Mouse (Mus musculus): ENCODE data around the gene Zfp341. TPM values are rescaled to one million over a fixed set of nuclear protein-coding genes. Genes with fewer than 3 reads are reported as not detected.

Zfp341 gene
- 9.1 and 10.9 TPM in 2 replicates for polyA plus RNA-seq (2012; rRNA removed)

DNA sequence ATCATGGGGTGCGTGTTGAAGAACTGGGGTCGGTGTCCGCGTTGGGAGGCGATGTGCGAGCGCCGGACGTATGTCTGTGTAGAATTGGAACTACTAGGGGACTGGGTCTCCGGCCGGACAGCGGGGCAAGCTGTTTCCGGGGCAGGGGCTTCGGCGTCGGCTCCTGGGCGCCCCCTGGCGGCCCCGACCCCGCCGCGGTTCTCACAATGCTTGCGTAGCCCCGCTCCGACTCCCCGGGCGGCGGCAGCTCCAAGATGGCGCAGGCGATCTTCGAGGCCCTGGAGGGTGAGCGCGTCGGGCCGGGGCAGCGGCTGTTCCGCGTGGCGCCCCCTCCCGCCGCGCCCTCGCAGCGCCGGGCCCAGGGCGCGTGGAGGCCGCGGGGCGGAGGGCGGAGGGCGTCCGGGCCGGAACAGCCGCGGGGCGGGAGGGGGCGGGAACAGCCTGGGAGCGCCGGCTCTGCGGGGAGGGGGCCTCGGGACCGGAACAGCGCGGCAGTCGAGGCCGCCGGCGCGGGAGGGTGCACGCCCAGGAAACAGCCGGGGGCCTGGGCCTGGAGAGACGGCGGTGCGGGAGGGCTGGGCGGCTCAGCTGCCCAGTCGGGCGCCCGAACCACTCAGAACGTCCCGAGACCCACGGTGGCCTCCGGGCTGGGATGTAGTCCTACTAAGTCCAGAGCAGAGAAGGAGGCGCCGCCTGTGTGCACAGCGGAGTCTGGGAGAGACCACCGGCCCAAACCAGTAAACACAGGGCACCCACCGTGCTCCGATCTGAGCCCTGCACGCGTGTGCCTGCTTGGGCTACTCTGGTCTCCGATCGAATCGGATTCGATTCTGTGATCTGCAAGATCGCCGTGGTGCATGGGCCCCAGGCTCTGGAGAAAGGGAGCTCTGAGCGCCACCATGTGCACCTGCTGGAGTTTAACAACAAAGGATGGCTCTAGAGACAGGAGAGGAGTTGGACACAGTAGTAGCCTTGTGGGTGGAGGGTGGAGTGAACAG, at the start of gene Zfp341, which contains the start of gene 4930519P11Rik:
Gene Zfp341, plus strand, starts transcription at position 180 of the 998 bp plus-strand sequence.
Gene 4930519P11Rik, minus strand, starts transcription at position 320 of the 998 bp plus-strand sequence.

DNA sequence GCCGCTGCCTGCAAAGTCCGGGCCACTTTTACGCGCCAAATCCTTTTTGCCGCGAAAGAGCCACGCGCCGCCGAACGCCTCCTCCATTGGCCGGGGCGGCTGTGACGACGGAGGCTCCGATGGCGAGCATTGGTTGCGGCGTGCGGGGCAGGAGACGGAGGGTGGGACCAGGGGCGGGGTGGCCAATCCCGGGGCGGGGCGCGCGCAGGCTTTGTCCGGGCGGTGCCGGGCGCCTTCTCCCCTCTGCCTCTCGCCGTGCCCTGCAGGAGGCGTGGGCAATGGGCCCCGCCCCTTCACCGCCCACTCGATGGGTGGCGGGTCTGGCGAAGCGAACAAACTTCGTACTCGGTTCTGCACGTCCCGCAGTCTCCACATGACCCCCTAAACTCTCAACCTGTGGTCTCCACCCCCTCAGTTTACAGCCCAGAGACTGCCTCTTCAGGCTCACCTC, 43.2 kb upstream of the Zfp341 start, which contains the start of gene E2f1:
Gene E2f1, minus strand, starts transcription at position 57 of the 451 bp plus-strand sequence.

DNA sequence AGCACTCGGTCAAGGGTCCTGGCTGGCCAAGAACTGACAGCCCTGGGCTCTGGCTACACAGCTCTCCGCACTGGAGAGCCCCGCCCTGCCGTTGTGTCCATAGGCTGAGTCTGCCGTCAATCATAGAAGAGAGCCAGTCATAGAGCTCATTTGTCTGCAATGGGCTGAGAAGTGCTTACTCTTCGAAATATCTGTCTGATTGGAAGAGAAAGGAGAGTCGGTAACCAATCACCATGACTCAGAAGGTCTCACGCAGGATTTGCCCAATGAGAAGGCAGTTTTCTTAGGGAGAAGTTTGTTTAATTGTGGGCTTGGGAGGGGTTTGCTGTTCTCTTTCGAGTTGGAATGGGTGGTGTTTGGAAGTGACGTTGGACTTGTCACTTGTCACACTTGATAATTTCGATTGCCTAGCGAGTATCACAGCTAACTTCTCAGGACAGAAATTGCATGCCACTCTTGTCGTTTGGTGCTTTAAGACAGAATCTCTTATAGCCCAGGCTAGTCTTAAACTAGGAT, 9.4 kb upstream of the Zfp341 start, which contains the start of gene Pxmp4:
Gene Pxmp4, minus strand, starts transcription at position 71 of the 516 bp plus-strand sequence.

DNA sequence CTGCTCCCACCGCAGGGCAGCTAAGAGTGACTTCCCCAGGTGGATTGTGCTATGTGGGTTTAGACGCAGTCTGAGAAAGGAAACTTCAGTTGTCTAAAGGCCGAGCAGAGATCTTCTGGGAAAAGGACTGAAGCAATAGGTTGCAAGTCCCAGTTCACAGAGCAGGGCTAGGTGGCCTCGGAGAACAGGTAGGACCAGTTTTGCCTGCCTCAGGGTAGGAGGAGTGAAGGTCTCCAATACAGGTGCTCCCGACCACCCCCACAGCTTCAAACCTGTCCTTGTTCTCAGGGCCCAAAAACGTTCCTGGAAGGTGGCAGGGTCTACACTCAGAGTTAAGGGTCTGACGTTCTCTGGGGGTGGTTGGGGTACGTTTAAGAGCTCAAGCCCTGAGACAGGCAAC, 38.3 kb downstream of the Zfp341 start, which contains the start of gene Chmp4b:
Gene Chmp4b, plus strand, starts transcription at position 343 of the 400 bp plus-strand sequence.

Other genes starting within 250 kb of the Zfp341 start
- 9.0 and 12.3 TPM in 2 replicates for gene Cdk5rap1, start 240.3 kb upstream of the Zfp341 start, polyA plus RNA-seq (2012; rRNA removed)
- 33.9 and 42.2 TPM in 2 replicates for gene Snta1, start 205.2 kb upstream of the Zfp341 start, polyA plus RNA-seq (2012; rRNA removed)
- 18.4 and 20.1 TPM in 2 replicates for gene Cbfa2t2, start 176.8 kb upstream of the Zfp341 start, polyA plus RNA-seq (2012; rRNA removed)
- gene 1700003F12Rik, start 66.2 kb upstream of the Zfp341 start, polyA plus RNA-seq (2012; rRNA removed), result 0.26 and 0.47 TPM in 2 replicates
- 0.10 TPM in 1 of 2 replicates, not detected in the other for gene Actl10, start 61.5 kb upstream of the Zfp341 start, polyA plus RNA-seq (2012; rRNA removed)
- gene Necab3, start 54.4 kb upstream of the Zfp341 start, polyA plus RNA-seq (2012; rRNA removed), result 3.2 and 4.2 TPM in 2 replicates
- gene E2f1, start 43.4 kb upstream of the Zfp341 start, polyA plus RNA-seq (2012; rRNA removed), result 27.7 and 43.1 TPM in 2 replicates
- gene Pxmp4, start 9.6 kb upstream of the Zfp341 start, polyA plus RNA-seq (2012; rRNA removed), result 27.0 and 34.1 TPM in 2 replicates
- 1.0 and 2.4 TPM in 2 replicates for gene 4930519P11Rik, start 140 bp downstream of the Zfp341 start, polyA plus RNA-seq (2012; rRNA removed)
- gene Chmp4b, start 38.4 kb downstream of the Zfp341 start, polyA plus RNA-seq (2012; rRNA removed), result 96.2 and 109 TPM in 2 replicates
- not detected in 2 replicates for gene Gm14214, start 156.7 kb downstream of the Zfp341 start, polyA plus RNA-seq (2012; rRNA removed)
- gene Raly, start 177.8 kb downstream of the Zfp341 start, polyA plus RNA-seq (2012; rRNA removed), result 361 and 481 TPM in 2 replicates
- 0.39 and 0.57 TPM in 2 replicates for gene a, start 178.1 kb downstream of the Zfp341 start, polyA plus RNA-seq (2012; rRNA removed)

All from ovary, adult 2 months (tissue).